Mouse (Mus musculus): ENCODE measurements around the gene Mef2d.

DNA sequence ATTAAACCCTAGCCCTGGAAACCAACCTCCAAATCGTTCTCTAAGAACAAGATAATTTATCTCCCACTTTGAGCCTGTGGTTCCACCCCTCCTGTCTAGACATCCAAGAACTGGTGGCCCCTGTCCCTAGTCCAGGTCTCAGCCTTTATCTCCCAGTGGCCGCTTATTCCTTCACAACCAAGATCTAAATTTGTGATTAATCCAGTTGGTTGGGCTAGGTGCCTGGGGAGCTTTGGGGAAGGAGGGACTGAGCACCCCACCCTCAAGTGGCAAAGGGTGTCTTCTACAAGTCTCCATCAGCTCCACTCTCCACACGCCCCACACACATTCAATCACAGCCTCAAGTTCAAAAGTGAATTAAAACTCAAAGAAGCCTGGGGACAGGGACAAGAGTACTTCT, 64.3 kb downstream of the Mef2d start:
- TF ChIP-seq MAX (IDR thresholded peaks at IDR 0.05; ENCODE audit: low read depth) (no peak), USF1 (IDR thresholded peaks at IDR 0.05; ENCODE audit: low read depth) (no peak), E2F4 (IDR thresholded peaks at IDR 0.05; ENCODE audit: insufficient read depth) (no peak), POLR2A (IDR thresholded peaks at IDR 0.05; ENCODE audit: insufficient read length, low read depth) (no peak)

Data from myocyte (in vitro differentiated cells).